Mouse (Mus musculus) CH12.LX (cell line): ENCODE results near the gene Gm12830. TPM values are rescaled to one million over a fixed set of nuclear protein-coding genes. Genes with fewer than 3 reads are reported as not detected.

Source experiments
- DNase-seq: peaks from one replicate; pipeline ENCODE4 v3.0.0-alpha.2; 2013; ENCODE audit errors: extremely low read depth
- H3K27ac ChIP-seq: 2 replicates; pipeline ENCODE4 v1.5.1; 2012; ENCODE audit warnings: low read depth, mild to moderate bottlenecking, control low read depth, moderate library complexity; ENCODE audit not compliant: insufficient read depth
- H3K27me3 ChIP-seq: replicated peaks from 2 replicates; pipeline ENCODE3; 2012; ENCODE audit warnings: inconsistent platforms
- H3K36me3 ChIP-seq, 2 experiments: replicated peaks in 1 of 2; 2 replicates each; pipeline versions ENCODE3 to v1.6.1; 2012; ENCODE audit warnings: inconsistent platforms in 1 of 2, low read length in 1 of 2, mild to moderate bottlenecking in 1 of 2, mixed read lengths in 1 of 2, moderate library complexity in 1 of 2; ENCODE audit not compliant: control insufficient read depth in 1 of 2, insufficient read depth in 1 of 2
- H3K4me1 ChIP-seq, 2 experiments: 2 replicates each; pipeline ENCODE4 v1.6.1; 2012; ENCODE audit warnings: inconsistent platforms in 1 of 2, moderate library complexity in 1 of 2; ENCODE audit not compliant: insufficient read depth in 2 of 2, control insufficient read depth in 1 of 2
- H3K4me2 ChIP-seq: 2 replicates; pipeline ENCODE4 v1.6.1; 2012; ENCODE audit warnings: low read depth, mild to moderate bottlenecking, control low read depth; ENCODE audit not compliant: poor library complexity, insufficient read depth, severe bottlenecking
- H3K4me3 ChIP-seq, 3 experiments: fragments of 150-350 bp in 1 of 3; sonication (generic) in 1 of 3; replicated peaks in 1 of 3; 2 replicates each; pipeline versions ENCODE3 to v1.5.1; 2011 to 2012; ENCODE audit warnings: low read depth in 2 of 3, low read length in 2 of 3, mild to moderate bottlenecking in 2 of 3, moderate library complexity in 2 of 3, control low read depth in 1 of 3, improper control_type of control experiment in 1 of 3, inconsistent platforms in 1 of 3, mixed read lengths in 1 of 3; ENCODE audit not compliant: poor library complexity in 1 of 3
- H3K79me2 ChIP-seq: replicated peaks from 2 replicates; pipeline ENCODE4 v1.6.1; 2012; ENCODE audit warnings: mild to moderate bottlenecking, moderate library complexity; ENCODE audit not compliant: control insufficient read depth, poor library complexity, insufficient read depth, severe bottlenecking; ENCODE audit errors: extremely low read depth
- H3K9ac ChIP-seq: 2 replicates; pipeline ENCODE4 v1.6.1; 2012; ENCODE audit warnings: low read depth, mild to moderate bottlenecking, control low read depth, moderate library complexity; ENCODE audit not compliant: insufficient read depth
- H3K9me3 ChIP-seq: replicated peaks from 2 replicates; pipeline ENCODE3; 2012; ENCODE audit warnings: low read length, inconsistent platforms, mixed read lengths
- BHLHE40 ChIP-seq: IDR thresholded peaks from 2 replicates; pipeline ENCODE4 v1.6.1; 2011; ENCODE audit warnings: mild to moderate bottlenecking, low read depth, low read length, improper control_type of control experiment
- CTCF ChIP-seq, 2 experiments: IDR thresholded peaks in 1 of 2; conservative IDR thresholded peaks in 1 of 2; 2 replicates each; pipeline ENCODE4 v1.5.1; 2011 to 2012; ENCODE audit warnings: low read depth in 2 of 2, low read length in 2 of 2, improper control_type of control experiment in 1 of 2, inconsistent platforms in 1 of 2, mild to moderate bottlenecking in 1 of 2, moderate library complexity in 1 of 2
- ELF1 ChIP-seq: IDR thresholded peaks from 2 replicates; pipeline ENCODE4 v1.6.1; 2014; ENCODE audit warnings: low read depth, mild to moderate bottlenecking, inconsistent platforms, low read length, improper control_type of control experiment
- EP300 ChIP-seq: IDR thresholded peaks from 2 replicates; pipeline ENCODE4 v1.6.1; 2011; ENCODE audit warnings: low read length, improper control_type of control experiment
- ETS1 ChIP-seq: conservative IDR thresholded peaks from 2 replicates; pipeline ENCODE4 v1.6.1; 2012; ENCODE audit warnings: low read depth, mild to moderate bottlenecking, inconsistent platforms, low read length, improper control_type of control experiment, moderate library complexity
- GABPA ChIP-seq: IDR thresholded peaks from 2 replicates; pipeline ENCODE4 v1.6.1; 2012; ENCODE audit warnings: low read depth, low read length, improper control_type of control experiment, inconsistent platforms; ENCODE audit not compliant: insufficient replicate concordance
- HCFC1 ChIP-seq: IDR thresholded peaks from 2 replicates; pipeline ENCODE4 v1.6.1; 2012; ENCODE audit warnings: low read depth, mild to moderate bottlenecking, inconsistent platforms, low read length, improper control_type of control experiment
- JUN ChIP-seq: IDR thresholded peaks from 2 replicates; pipeline ENCODE4 v1.6.1; 2011; ENCODE audit warnings: low read depth, mild to moderate bottlenecking, low read length, improper control_type of control experiment, moderate library complexity; ENCODE audit not compliant: insufficient read depth
- KAT2A ChIP-seq: IDR thresholded peaks from 2 replicates; pipeline ENCODE4 v1.6.1; 2012; ENCODE audit warnings: low read length, improper control_type of control experiment, inconsistent platforms; ENCODE audit not compliant: insufficient replicate concordance
- MAZ ChIP-seq: IDR thresholded peaks from 2 replicates; pipeline ENCODE4 v1.6.1; 2012; ENCODE audit warnings: low read depth, mild to moderate bottlenecking, inconsistent platforms, low read length, improper control_type of control experiment, moderate library complexity
- MYC ChIP-seq: IDR thresholded peaks from 2 replicates; pipeline ENCODE4 v1.6.1; 2011; ENCODE audit warnings: low read depth, mild to moderate bottlenecking, improper control_type of control experiment, low read length
- POLR2A ChIP-seq: IDR thresholded peaks from 2 replicates; pipeline ENCODE4 v1.6.1; 2011; ENCODE audit warnings: low read depth, mild to moderate bottlenecking, improper control_type of control experiment, low read length
- RAD21 ChIP-seq: IDR thresholded peaks from 2 replicates; pipeline ENCODE4 v1.6.1; 2011; ENCODE audit warnings: low read depth, mild to moderate bottlenecking, low read length, improper control_type of control experiment, moderate library complexity
- RCOR1 ChIP-seq: conservative IDR thresholded peaks from 2 replicates; pipeline ENCODE4 v1.6.1; 2012; ENCODE audit warnings: low read depth, mild to moderate bottlenecking, inconsistent platforms, low read length, improper control_type of control experiment
- SIN3A ChIP-seq: IDR thresholded peaks from 2 replicates; pipeline ENCODE4 v1.6.1; 2012; ENCODE audit warnings: low read length, improper control_type of control experiment, inconsistent platforms
- TBP ChIP-seq: conservative IDR thresholded peaks from 2 replicates; pipeline ENCODE4 v1.6.1; 2011; ENCODE audit warnings: low read depth, low read length, improper control_type of control experiment
- TCF12 ChIP-seq: IDR thresholded peaks from 2 replicates; pipeline ENCODE4 v1.6.1; 2014; ENCODE audit warnings: low read depth, mild to moderate bottlenecking, inconsistent platforms, low read length, improper control_type of control experiment
- dilution Hi-C: fragments of 300-500 bp; cut with MboI; formaldehyde crosslinking; loops from 2 replicates; pipeline ENCODE4 v1.14.3; 2020; ENCODE audit warnings: low sequenced_read_pairs; ENCODE audit not compliant: extremely low pct_unique_long_range_greater_than_20kb, extremely low pct_ligation_motif_present
- in situ Hi-C: fragments of 300-500 bp; cut with MboI; formaldehyde crosslinking; loops from 3 replicates; pipeline ENCODE4 v1.14.3; 2019; ENCODE audit warnings: low sequenced_read_pairs, low pct_ligation_motif_present, low pct_unique_long_range_greater_than_20kb, mixed read lengths
- polyA plus RNA-seq: library from polyadenylated mRNA; unstranded; fragments of >175 nt; gene quantifications from 2 replicates; pipeline ENCODE4 v1.2.1, GENCODE M21; 2012; ENCODE audit warnings: low read depth; ENCODE audit not compliant: insufficient read length
- total RNA-seq, 2 experiments: library from RNA; depleted of rRNA; stranded (reverse); fragments of 300-350 nt in 1 of 2; fragments of >200 nt in 1 of 2; gene quantifications; 2 replicates each; pipeline ENCODE4 v1.2.3; 2012 to 2014

Gene Gm12830
- total and polyA plus RNA-seq, 3 experiments, result not detected

- no peaks in the 10 kb centered on the region for H3K36me3 ChIP-seq
- TF ChIP-seq GABPA (no peak), ETS1 (no peak), RCOR1 (no peak), CTCF (conservative IDR thresholded peaks at IDR 0.05 in 1 of 2, IDR thresholded peaks at IDR 0.05 in 1 of 2; ENCODE audit: low read depth in 2 of 2, low read length in 2 of 2) (no peak), KAT2A (no peak), POLR2A (no peak), JUN (no peak), TBP (no peak), MAZ (no peak), HCFC1 (no peak), ELF1 (no peak)
- no peaks in the 10 kb centered on the region for H3K79me2 ChIP-seq
- no peaks in the 10 kb centered on the region for H3K4me1 ChIP-seq
- dilution Hi-C loops, result no loop called here
- H3K27ac ChIP-seq, result no peak overlapping the region
- H3K9ac ChIP-seq, result no peak overlapping the region
- no peak for DNase-seq
- in situ Hi-C loops, result no loop called here
- no peak overlapping the region for H3K4me3 ChIP-seq
- H3K4me2 ChIP-seq, result no peak overlapping the region
- peaks cover 88% of the 10 kb centered on the region for H3K27me3 ChIP-seq
- no peaks in the 10 kb centered on the region for H3K9me3 ChIP-seq
These were observed 78.4 kb downstream of the Gm12830 start for GRCm38 (mm10) chr4:114899885-114900284.

- in situ Hi-C loops, result no loop called here
- Histone ChIP-seq H3K27me3 (peaks cover 85% of the 10 kb centered on the region), H3K36me3 (no peaks in the 10 kb centered on the region)
These were observed 79.5 kb downstream of the Gm12830 start for GRCm38 (mm10) chr4:114900866-114901642.

More at GRCm38 (mm10) chr4:114900866-114901642, 79.5 kb downstream of the Gm12830 start:
- Histone ChIP-seq H3K4me1 (no peaks in the 10 kb centered on the region), H3K79me2 (no peaks in the 10 kb centered on the region), H3K4me3 (no peak overlapping the region), H3K27ac (no peak overlapping the region), H3K9ac (no peak overlapping the region), H3K4me2 (no peak overlapping the region), H3K9me3 (peaks cover under 1% of the 10 kb centered on the region)
- TF ChIP-seq TCF12, result no peak
- TF ChIP-seq BHLHE40, result no peak
- TF ChIP-seq EP300, result no peak
- TF ChIP-seq SIN3A, result no peak
- no peak for TF ChIP-seq MYC
- no peak for TF ChIP-seq MAZ
- TF ChIP-seq RAD21, result no peak
- TF ChIP-seq POLR2A, result no peak
- dilution Hi-C loops, result no loop called here
- DNase-seq, result no peak
